Mouse (Mus musculus): ENCODE measurements around the gene Pmvk. TPM values are rescaled to one million over a fixed set of nuclear protein-coding genes. Genes with fewer than 3 reads are reported as not detected.

Pmvk gene
- polyA plus RNA-seq, 1 experiment from 2014 or later, result 27.7 TPM

- Histone ChIP-seq H3K9me3 (ENCODE audit: control insufficient read depth) (no peaks in the 10 kb centered on the region), H3K4me1 (replicated peaks; ENCODE audit: control insufficient read depth, insufficient read depth, low read length) (0 out of 2 replicates have a peak, but pooled peaks cover 2% of the 10 kb centered on the region), H3K9ac (ENCODE audit: low read depth, low read length) (no peak overlapping the region), H3K36me3 (ENCODE audit: control insufficient read depth, insufficient read depth) (no peaks in the 10 kb centered on the region), H3K27ac (ENCODE audit: low read depth, low read length) (no peak overlapping the region), H3K27me3 (replicated peaks; ENCODE audit: control insufficient read depth, insufficient read depth, low read length) (no peaks in the 10 kb centered on the region; the same call in 1 of the 2 replicates), H3K4me3 (ENCODE audit: low read depth, low read length) (no peak overlapping the region), H3K4me2 (replicated peaks; ENCODE audit: low read depth) (no peak overlapping the region)
- ATAC-seq, result 0 out of 2 replicates have a peak, but pooled peaks have one; percentile 9
- WGBS, result 50% methylated on average over 5 of the region's 5 CpGs
- no peak for TF ChIP-seq CTCF (IDR thresholded peaks at IDR 0.05; ENCODE audit: low read depth)
Measured at GRCm38 (mm10) chr3:89482249-89482648, 27.9 kb downstream of the Pmvk start.

GRCm38 (mm10) chr3:89484766-89485524, 30.6 kb downstream of the Pmvk start:
- peak; percentile 72 for ATAC-seq
- Histone ChIP-seq H3K4me3 (ENCODE audit: low read depth, low read length) (no peak overlapping the region), H3K36me3 (ENCODE audit: control insufficient read depth, insufficient read depth) (no peaks in the 10 kb centered on the region), H3K4me2 (replicated peaks; ENCODE audit: low read depth) (peak overlapping the region; percentile 46), H3K9ac (ENCODE audit: low read depth, low read length) (no peak overlapping the region), H3K9me3 (ENCODE audit: control insufficient read depth) (no peaks in the 10 kb centered on the region), H3K27ac (ENCODE audit: low read depth, low read length) (no peak overlapping the region), H3K4me1 (replicated peaks; ENCODE audit: control insufficient read depth, insufficient read depth, low read length) (0 out of 2 replicates have a peak, but pooled peaks cover 2% of the 10 kb centered on the region), H3K27me3 (replicated peaks; ENCODE audit: control insufficient read depth, insufficient read depth, low read length) (no peaks in the 10 kb centered on the region; the same call in 1 of the 2 replicates)
- peak; percentile 99 for TF ChIP-seq CTCF (IDR thresholded peaks at IDR 0.05; ENCODE audit: low read depth)
- WGBS, result 15% methylated on average over 24 of the region's 24 CpGs

GRCm38 (mm10) chr3:89486111-89486510, 31.8 kb downstream of the Pmvk start:
- Histone ChIP-seq H3K4me2 (replicated peaks; ENCODE audit: low read depth) (no peak overlapping the region), H3K27me3 (replicated peaks; ENCODE audit: control insufficient read depth, insufficient read depth, low read length) (no peaks in the 10 kb centered on the region; the same call in 1 of the 2 replicates), H3K9me3 (ENCODE audit: control insufficient read depth) (no peaks in the 10 kb centered on the region), H3K4me1 (replicated peaks; ENCODE audit: control insufficient read depth, insufficient read depth, low read length) (0 out of 2 replicates have a peak, but pooled peaks cover 2% of the 10 kb centered on the region), H3K4me3 (ENCODE audit: low read depth, low read length) (no peak overlapping the region), H3K27ac (ENCODE audit: low read depth, low read length) (no peak overlapping the region), H3K36me3 (ENCODE audit: control insufficient read depth, insufficient read depth) (no peaks in the 10 kb centered on the region), H3K9ac (ENCODE audit: low read depth, low read length) (no peak overlapping the region)
- WGBS, result 85% methylated on average over 8 of the region's 8 CpGs
- no peak for ATAC-seq
- no peak for TF ChIP-seq CTCF (IDR thresholded peaks at IDR 0.05; ENCODE audit: low read depth)

GRCm38 (mm10) chr3:89486916-89487702, 32.8 kb downstream of the Pmvk start:
- no peak for ATAC-seq
- H3K27ac ChIP-seq (ENCODE audit: low read depth, low read length), result no peak overlapping the region
- no peaks in the 10 kb centered on the region for H3K36me3 ChIP-seq (ENCODE audit: control insufficient read depth, insufficient read depth)
- no peak for TF ChIP-seq CTCF (IDR thresholded peaks at IDR 0.05; ENCODE audit: low read depth)
- no peak overlapping the region for H3K4me3 ChIP-seq (ENCODE audit: low read depth, low read length)
- no peaks in the 10 kb centered on the region; the same call in 1 of the 2 replicates for H3K27me3 ChIP-seq (replicated peaks; ENCODE audit: control insufficient read depth, insufficient read depth, low read length)
- no peaks in the 10 kb centered on the region for H3K9me3 ChIP-seq (ENCODE audit: control insufficient read depth)
- no peak overlapping the region for H3K9ac ChIP-seq (ENCODE audit: low read depth, low read length)
- WGBS, result 66% methylated on average over 20 of the region's 20 CpGs
- 0 out of 2 replicates have a peak overlapping the region, but pooled peaks have one; percentile 21 for H3K4me2 ChIP-seq (replicated peaks; ENCODE audit: low read depth)
- H3K4me1 ChIP-seq (replicated peaks; ENCODE audit: control insufficient read depth, insufficient read depth, low read length), result 0 out of 2 replicates have a peak, but pooled peaks cover under 1% of the 10 kb centered on the region

- no peaks in the 10 kb centered on the region for H3K36me3 ChIP-seq (ENCODE audit: control insufficient read depth, insufficient read depth)
- TF ChIP-seq CTCF (IDR thresholded peaks at IDR 0.05; ENCODE audit: low read depth), result peak; percentile 46
- H3K4me3 ChIP-seq (ENCODE audit: low read depth, low read length), result no peak overlapping the region
- 89% methylated on average over 3 of the region's 3 CpGs for WGBS
- H3K4me2 ChIP-seq (replicated peaks; ENCODE audit: low read depth), result no peak overlapping the region
- no peak for ATAC-seq
- H3K27ac ChIP-seq (ENCODE audit: low read depth, low read length), result no peak overlapping the region
- no peaks in the 10 kb centered on the region; the same call in 1 of the 2 replicates for H3K27me3 ChIP-seq (replicated peaks; ENCODE audit: control insufficient read depth, insufficient read depth, low read length)
- H3K9ac ChIP-seq (ENCODE audit: low read depth, low read length), result no peak overlapping the region
- no peaks in the 10 kb centered on the region for H3K4me1 ChIP-seq (replicated peaks; ENCODE audit: control insufficient read depth, insufficient read depth, low read length)
- no peaks in the 10 kb centered on the region for H3K9me3 ChIP-seq (ENCODE audit: control insufficient read depth)
Measured at GRCm38 (mm10) chr3:89490790-89491189, 36.4 kb downstream of the Pmvk start.

- Histone ChIP-seq H3K27me3 (replicated peaks; ENCODE audit: control insufficient read depth, insufficient read depth, low read length) (no peaks in the 10 kb centered on the region; the same call in 1 of the 2 replicates), H3K9ac (ENCODE audit: low read depth, low read length) (no peak overlapping the region), H3K27ac (ENCODE audit: low read depth, low read length) (no peak overlapping the region), H3K4me2 (replicated peaks; ENCODE audit: low read depth) (no peak overlapping the region), H3K36me3 (ENCODE audit: control insufficient read depth, insufficient read depth) (no peaks in the 10 kb centered on the region), H3K9me3 (ENCODE audit: control insufficient read depth) (no peaks in the 10 kb centered on the region), H3K4me3 (ENCODE audit: low read depth, low read length) (no peak overlapping the region), H3K4me1 (replicated peaks; ENCODE audit: control insufficient read depth, insufficient read depth, low read length) (no peaks in the 10 kb centered on the region)
- no peak for TF ChIP-seq CTCF (IDR thresholded peaks at IDR 0.05; ENCODE audit: low read depth)
- 81% methylated on average over 5 of the region's 5 CpGs for WGBS
- no peak for ATAC-seq
Measured at GRCm38 (mm10) chr3:89491559-89491958, 37.2 kb downstream of the Pmvk start.

Measured in intestine, postnatal 0 days (tissue).